Mouse (Mus musculus): ENCODE measurements around the gene Maml2.

- TF ChIP-seq CTCF (IDR thresholded peaks at IDR 0.05; ENCODE audit: low read depth) (no peak), EP300 (IDR thresholded peaks at IDR 0.05; ENCODE audit: low read depth) (no peak)
These were observed 392.6 kb downstream of the Maml2 start for GRCm38 (mm10) chr9:13690321-13690720.
